Mouse (Mus musculus): ENCODE measurements around the gene Gm12830. TPM values are rescaled to one million over a fixed set of nuclear protein-coding genes. Genes with fewer than 3 reads are reported as not detected.

The Gm12830 gene
- polyA plus RNA-seq, 1 experiment from 2014 or later, result not detected

- H3K4me1 ChIP-seq (replicated peaks; ENCODE audit: control insufficient read depth, insufficient read depth, low read length), result no peaks in the 10 kb centered on the region
- ATAC-seq (ENCODE audit: low FRiP score), result peak; percentile 33; the same call in 1 of the 2 replicates
- no peak overlapping the region for H3K9ac ChIP-seq (ENCODE audit: low read depth, low read length)
- no peaks in the 10 kb centered on the region for H3K27me3 ChIP-seq (ENCODE audit: control insufficient read depth, insufficient read depth, low read length)
- no peak overlapping the region for H3K4me3 ChIP-seq (ENCODE audit: low read depth, low read length)
- no peak overlapping the region for H3K27ac ChIP-seq (ENCODE audit: low read depth, low read length)
- no peaks in the 10 kb centered on the region for H3K9me3 ChIP-seq (ENCODE audit: control insufficient read depth, low read length)
- H3K36me3 ChIP-seq (ENCODE audit: control insufficient read depth, insufficient read depth, low read length), result no peaks in the 10 kb centered on the region
- WGBS, result 42% methylated on average over 4 of the region's 4 CpGs
- no peak for DNase-seq (ENCODE audit: low spot score)
- H3K4me2 ChIP-seq (replicated peaks; ENCODE audit: low read depth, low read length), result no peak overlapping the region
Observed at GRCm38 (mm10) chr4:114788856-114789255, 32.7 kb upstream of the Gm12830 start.

- H3K4me1 ChIP-seq (replicated peaks; ENCODE audit: control insufficient read depth, insufficient read depth, low read length), result no peaks in the 10 kb centered on the region
- DNase-seq (ENCODE audit: low spot score) (no peak), ATAC-seq (ENCODE audit: low FRiP score) (no peak)
- no peak overlapping the region for H3K9ac ChIP-seq (ENCODE audit: low read depth, low read length)
- H3K27me3 ChIP-seq (ENCODE audit: control insufficient read depth, insufficient read depth, low read length), result no peaks in the 10 kb centered on the region
- no peak overlapping the region for H3K4me3 ChIP-seq (ENCODE audit: low read depth, low read length)
- no peaks in the 10 kb centered on the region for H3K9me3 ChIP-seq (ENCODE audit: control insufficient read depth, low read length)
- 62% methylated on average over 9 of the region's 9 CpGs for WGBS
- H3K4me2 ChIP-seq (replicated peaks; ENCODE audit: low read depth, low read length), result no peak overlapping the region
- no peak overlapping the region for H3K27ac ChIP-seq (ENCODE audit: low read depth, low read length)
- H3K36me3 ChIP-seq (ENCODE audit: control insufficient read depth, insufficient read depth, low read length), result no peaks in the 10 kb centered on the region
Observed at GRCm38 (mm10) chr4:114791650-114792049, 29.9 kb upstream of the Gm12830 start.

- H3K36me3 ChIP-seq (ENCODE audit: control insufficient read depth, insufficient read depth, low read length), result no peaks in the 10 kb centered on the region
- no peak overlapping the region for H3K4me3 ChIP-seq (ENCODE audit: low read depth, low read length)
- H3K4me1 ChIP-seq (replicated peaks; ENCODE audit: control insufficient read depth, insufficient read depth, low read length), result no peaks in the 10 kb centered on the region
- peak; percentile 27 for DNase-seq (ENCODE audit: low spot score)
- no peak for ATAC-seq (ENCODE audit: low FRiP score)
- H3K9ac ChIP-seq (ENCODE audit: low read depth, low read length), result no peak overlapping the region
- no peaks in the 10 kb centered on the region for H3K27me3 ChIP-seq (ENCODE audit: control insufficient read depth, insufficient read depth, low read length)
- H3K4me2 ChIP-seq (replicated peaks; ENCODE audit: low read depth, low read length), result no peak overlapping the region
- no peak overlapping the region for H3K27ac ChIP-seq (ENCODE audit: low read depth, low read length)
- no peaks in the 10 kb centered on the region for H3K9me3 ChIP-seq (ENCODE audit: control insufficient read depth, low read length)
- WGBS, result 95% methylated on average over 2 of the region's 2 CpGs
Observed at GRCm38 (mm10) chr4:114793836-114794235, 27.7 kb upstream of the Gm12830 start.

GRCm38 (mm10) chr4:114797254-114797914, 24.1 kb upstream of the Gm12830 start:
- WGBS, result 40% methylated on average over 5 of the region's 5 CpGs

GRCm38 (mm10) chr4:114798041-114798624, 23.4 kb upstream of the Gm12830 start:
- no peak overlapping the region for H3K9ac ChIP-seq (ENCODE audit: low read depth, low read length)
- H3K9me3 ChIP-seq (ENCODE audit: control insufficient read depth, low read length), result no peaks in the 10 kb centered on the region
- H3K4me2 ChIP-seq (replicated peaks; ENCODE audit: low read depth, low read length), result no peak overlapping the region
- ATAC-seq (ENCODE audit: low FRiP score), result no peak
- H3K36me3 ChIP-seq (ENCODE audit: control insufficient read depth, insufficient read depth, low read length), result no peaks in the 10 kb centered on the region
- WGBS, result 73% methylated on average over 7 of the region's 7 CpGs
- no peak overlapping the region for H3K27ac ChIP-seq (ENCODE audit: low read depth, low read length)
- no peak for DNase-seq (ENCODE audit: low spot score)
- H3K4me1 ChIP-seq (replicated peaks; ENCODE audit: control insufficient read depth, insufficient read depth, low read length), result no peaks in the 10 kb centered on the region
- no peak overlapping the region for H3K4me3 ChIP-seq (ENCODE audit: low read depth, low read length)
- no peaks in the 10 kb centered on the region for H3K27me3 ChIP-seq (ENCODE audit: control insufficient read depth, insufficient read depth, low read length)

More at GRCm38 (mm10) chr4:114797254-114797914, 24.1 kb upstream of the Gm12830 start:
- no peak overlapping the region for H3K4me2 ChIP-seq (replicated peaks; ENCODE audit: low read depth, low read length)
- H3K36me3 ChIP-seq (ENCODE audit: control insufficient read depth, insufficient read depth, low read length), result no peaks in the 10 kb centered on the region
- no peak overlapping the region for H3K27ac ChIP-seq (ENCODE audit: low read depth, low read length)
- H3K9me3 ChIP-seq (ENCODE audit: control insufficient read depth, low read length), result no peaks in the 10 kb centered on the region
- no peaks in the 10 kb centered on the region for H3K4me1 ChIP-seq (replicated peaks; ENCODE audit: control insufficient read depth, insufficient read depth, low read length)
- no peaks in the 10 kb centered on the region for H3K27me3 ChIP-seq (ENCODE audit: control insufficient read depth, insufficient read depth, low read length)
- no peak for DNase-seq (ENCODE audit: low spot score)
- H3K9ac ChIP-seq (ENCODE audit: low read depth, low read length), result no peak overlapping the region
- ATAC-seq (ENCODE audit: low FRiP score), result no peak
- no peak overlapping the region for H3K4me3 ChIP-seq (ENCODE audit: low read depth, low read length)

GRCm38 (mm10) chr4:114804096-114804495, 17.4 kb upstream of the Gm12830 start:
- Histone ChIP-seq H3K4me2 (replicated peaks; ENCODE audit: low read depth, low read length) (no peak overlapping the region), H3K36me3 (ENCODE audit: control insufficient read depth, insufficient read depth, low read length) (no peaks in the 10 kb centered on the region), H3K4me1 (replicated peaks; ENCODE audit: control insufficient read depth, insufficient read depth, low read length) (no peaks in the 10 kb centered on the region), H3K9me3 (ENCODE audit: control insufficient read depth, low read length) (no peaks in the 10 kb centered on the region), H3K27me3 (ENCODE audit: control insufficient read depth, insufficient read depth, low read length) (no peaks in the 10 kb centered on the region), H3K4me3 (ENCODE audit: low read depth, low read length) (no peak overlapping the region), H3K27ac (ENCODE audit: low read depth, low read length) (no peak overlapping the region), H3K9ac (ENCODE audit: low read depth, low read length) (no peak overlapping the region)
- no peak for DNase-seq (ENCODE audit: low spot score)
- no peak for ATAC-seq (ENCODE audit: low FRiP score)
- WGBS, result 89% methylated on average over 5 of the region's 5 CpGs

GRCm38 (mm10) chr4:114818963-114819702, 2.4 kb upstream of the Gm12830 start:
- DNase-seq (ENCODE audit: low spot score), result peak; percentile 32
- 4% methylated on average over 9 of the region's 9 CpGs for WGBS
- Histone ChIP-seq H3K4me3 (ENCODE audit: low read depth, low read length) (no peak overlapping the region), H3K4me1 (replicated peaks; ENCODE audit: control insufficient read depth, insufficient read depth, low read length) (no peaks in the 10 kb centered on the region; the same call in 1 of the 2 replicates), H3K9me3 (ENCODE audit: control insufficient read depth, low read length) (no peaks in the 10 kb centered on the region), H3K36me3 (ENCODE audit: control insufficient read depth, insufficient read depth, low read length) (no peaks in the 10 kb centered on the region), H3K9ac (ENCODE audit: low read depth, low read length) (no peak overlapping the region), H3K27me3 (ENCODE audit: control insufficient read depth, insufficient read depth, low read length) (peaks cover 11% of the 10 kb centered on the region), H3K4me2 (replicated peaks; ENCODE audit: low read depth, low read length) (no peak overlapping the region), H3K27ac (ENCODE audit: low read depth, low read length) (no peak overlapping the region)
- 0 out of 2 replicates have a peak, but pooled peaks have one; percentile 11 for ATAC-seq (ENCODE audit: low FRiP score)

- Histone ChIP-seq H3K27ac (ENCODE audit: low read depth, low read length) (no peak overlapping the region), H3K9ac (ENCODE audit: low read depth, low read length) (no peak overlapping the region), H3K9me3 (ENCODE audit: control insufficient read depth, low read length) (no peaks in the 10 kb centered on the region), H3K4me3 (ENCODE audit: low read depth, low read length) (no peak overlapping the region), H3K4me2 (replicated peaks; ENCODE audit: low read depth, low read length) (no peak overlapping the region), H3K27me3 (ENCODE audit: control insufficient read depth, insufficient read depth, low read length) (no peaks in the 10 kb centered on the region), H3K4me1 (replicated peaks; ENCODE audit: control insufficient read depth, insufficient read depth, low read length) (no peaks in the 10 kb centered on the region), H3K36me3 (ENCODE audit: control insufficient read depth, insufficient read depth, low read length) (no peaks in the 10 kb centered on the region)
- 76% methylated on average over 10 of the region's 10 CpGs for WGBS
- ATAC-seq (ENCODE audit: low FRiP score), result no peak
- DNase-seq (ENCODE audit: low spot score), result no peak
Observed at GRCm38 (mm10) chr4:114834770-114835581, 13.5 kb downstream of the Gm12830 start.

All from hindbrain, embryonic 11.5 days (tissue).